Mouse (Mus musculus): Measurements from ENCODE around the gene Cyp26a1. TPM values are rescaled to one million over a fixed set of nuclear protein-coding genes. Genes with fewer than 3 reads are reported as not detected.

The Cyp26a1 gene
- polyA plus RNA-seq (2015; fragmentation: Nextera tagmentation; extraction: Ambion mirVana) = 1.2 and 1.5 TPM in 2 replicates

DNA sequence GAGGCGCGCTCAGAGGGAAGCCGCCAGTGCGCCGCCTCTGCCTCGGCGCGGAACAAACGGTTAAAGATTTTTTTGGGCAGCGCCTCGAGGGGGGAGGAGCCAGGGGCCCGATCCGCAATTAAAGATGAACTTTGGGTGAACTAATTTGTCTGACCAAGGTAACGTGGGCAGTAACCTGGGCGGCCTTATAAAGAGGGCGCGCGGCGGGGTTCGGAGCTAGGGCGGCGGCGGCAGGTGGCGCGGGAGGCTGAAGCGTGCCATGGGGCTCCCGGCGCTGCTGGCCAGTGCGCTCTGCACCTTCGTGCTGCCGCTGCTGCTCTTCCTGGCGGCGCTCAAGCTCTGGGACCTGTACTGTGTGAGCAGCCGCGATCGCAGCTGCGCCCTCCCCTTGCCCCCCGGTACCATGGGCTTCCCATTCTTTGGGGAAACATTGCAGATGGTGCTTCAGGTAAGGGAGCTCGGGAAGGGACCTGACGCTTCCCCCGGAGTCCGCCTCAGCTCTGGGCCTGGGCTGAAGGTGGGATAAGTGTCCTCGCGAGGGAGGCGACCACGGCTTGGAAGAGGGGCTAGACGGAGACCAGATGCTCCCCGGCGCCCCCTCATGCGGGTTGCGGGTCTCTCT, at the start of gene Cyp26a1:
Gene Cyp26a1, plus strand, starts transcription at position 148 of the 622 bp plus-strand sequence.

DNA sequence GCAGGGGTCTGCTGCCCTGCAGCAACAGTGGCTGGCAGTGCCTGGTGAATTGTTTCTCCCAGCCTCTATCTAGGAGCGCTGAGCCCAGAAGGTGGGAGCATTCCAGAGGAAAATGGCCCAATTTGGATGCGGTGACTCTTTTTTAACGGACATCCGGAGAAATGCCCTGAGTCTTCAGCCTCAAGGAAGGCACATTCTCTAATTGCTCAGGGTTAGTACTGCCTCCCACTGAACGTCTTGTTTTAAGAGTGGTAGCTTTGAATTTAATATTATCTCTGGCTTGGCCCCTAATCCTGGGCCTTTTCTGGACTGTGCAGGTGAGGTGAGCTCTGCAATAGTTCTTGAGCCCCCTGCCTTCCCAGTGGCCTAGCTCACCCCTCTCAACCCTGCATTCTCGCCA, 12.3 kb upstream of the Cyp26a1 start, which contains the start of gene Cyp26c1:
Gene Cyp26c1, plus strand, starts transcription at position 301 of the 400 bp plus-strand sequence.

Other genes with a start within 250 kb of the Cyp26a1 start
- gene Exoc6, start 147.4 kb upstream of the Cyp26a1 start, polyA plus RNA-seq (2015; fragmentation: Nextera tagmentation; extraction: Ambion mirVana) = 19.6 and 20.3 TPM in 2 replicates
- gene Cyp26c1, start 12.2 kb upstream of the Cyp26a1 start, polyA plus RNA-seq (2015; fragmentation: Nextera tagmentation; extraction: Ambion mirVana) = not detected in 2 replicates